Mouse (Mus musculus) 416B (cell line): ENCODE data around the gene Cdcp1.

ENCODE experiments used
- DNase-seq: peaks from one replicate; pipeline ENCODE4 v3.0.0; 2011; ENCODE audit warnings: low read depth

Gene Cdcp1

GRCm38 (mm10) chr9:123213371-123213770, 2.5 kb downstream of the Cdcp1 start:
- no peak for DNase-seq

- DNase-seq, result no peak
Observed at GRCm38 (mm10) chr9:123207895-123208294, 7.9 kb downstream of the Cdcp1 start.

- no peak for DNase-seq
Observed at GRCm38 (mm10) chr9:123206948-123207347, 8.9 kb downstream of the Cdcp1 start.

- no peak for DNase-seq
Observed at GRCm38 (mm10) chr9:123206526-123206925, 9.3 kb downstream of the Cdcp1 start.

GRCm38 (mm10) chr9:123200116-123200515, 15.7 kb downstream of the Cdcp1 start:
- DNase-seq, result no peak

GRCm38 (mm10) chr9:123188271-123188670, 27.6 kb downstream of the Cdcp1 start:
- DNase-seq, result no peak

GRCm38 (mm10) chr9:123187589-123187988, 28.2 kb downstream of the Cdcp1 start:
- DNase-seq, result peak; percentile 40

- no peak for DNase-seq
Observed at GRCm38 (mm10) chr9:123186151-123186550, 29.7 kb downstream of the Cdcp1 start.

GRCm38 (mm10) chr9:123185546-123185945, 30.3 kb downstream of the Cdcp1 start:
- DNase-seq, result no peak

GRCm38 (mm10) chr9:123183226-123183625, 32.6 kb downstream of the Cdcp1 start:
- DNase-seq, result no peak

GRCm38 (mm10) chr9:123180003-123180402, 35.8 kb downstream of the Cdcp1 start:
- DNase-seq, result no peak

- DNase-seq, result peak; percentile 54
Observed at GRCm38 (mm10) chr9:123177380-123178048, 38.3 kb downstream of the Cdcp1 start.

- DNase-seq, result no peak
Observed at GRCm38 (mm10) chr9:123174356-123174755, 41.5 kb downstream of the Cdcp1 start.

- no peak for DNase-seq
Observed at GRCm38 (mm10) chr9:123173760-123174159, 42.1 kb downstream of the Cdcp1 start.

- DNase-seq, result no peak
Observed at GRCm38 (mm10) chr9:123165781-123166443, 49.9 kb downstream of the Cdcp1 start.

- DNase-seq, result no peak
Observed at GRCm38 (mm10) chr9:123162985-123163694, 52.7 kb downstream of the Cdcp1 start.

GRCm38 (mm10) chr9:123161792-123162191, 54.0 kb downstream of the Cdcp1 start:
- DNase-seq, result no peak

- DNase-seq, result peak; percentile 88
Observed at GRCm38 (mm10) chr9:123159330-123159729, 56.5 kb downstream of the Cdcp1 start.

- peak; percentile 66 for DNase-seq
Observed at GRCm38 (mm10) chr9:123158125-123158836, 57.6 kb downstream of the Cdcp1 start.

GRCm38 (mm10) chr9:123157699-123158098, 58.1 kb downstream of the Cdcp1 start:
- DNase-seq, result no peak

GRCm38 (mm10) chr9:123156910-123157361, 58.9 kb downstream of the Cdcp1 start:
- no peak for DNase-seq

- DNase-seq, result no peak
Observed at GRCm38 (mm10) chr9:123153121-123153520, 62.7 kb downstream of the Cdcp1 start.
